Mouse (Mus musculus) thymus, adult 2 months (tissue): ENCODE results near the gene Hrct1.

Experiments used
- CTCF ChIP-seq: fragments of 200-500 bp; IDR thresholded peaks from 2 replicates; pipeline ENCODE4 v1.5.1; 2012; ENCODE audit warnings: mild to moderate bottlenecking, control low read depth, low read length, moderate library complexity, borderline replicate concordance; ENCODE audit not compliant: control insufficient read depth, poor library complexity, insufficient read depth; ENCODE audit errors: extremely low read depth
- POLR2A ChIP-seq: fragments of 200-500 bp; IDR thresholded peaks from 2 replicates; pipeline ENCODE4 v1.6.1; 2012; ENCODE audit warnings: mild to moderate bottlenecking, low read length, control low read depth, moderate library complexity; ENCODE audit not compliant: control insufficient read depth, poor library complexity, insufficient read depth; ENCODE audit errors: extremely low read depth

DNA sequence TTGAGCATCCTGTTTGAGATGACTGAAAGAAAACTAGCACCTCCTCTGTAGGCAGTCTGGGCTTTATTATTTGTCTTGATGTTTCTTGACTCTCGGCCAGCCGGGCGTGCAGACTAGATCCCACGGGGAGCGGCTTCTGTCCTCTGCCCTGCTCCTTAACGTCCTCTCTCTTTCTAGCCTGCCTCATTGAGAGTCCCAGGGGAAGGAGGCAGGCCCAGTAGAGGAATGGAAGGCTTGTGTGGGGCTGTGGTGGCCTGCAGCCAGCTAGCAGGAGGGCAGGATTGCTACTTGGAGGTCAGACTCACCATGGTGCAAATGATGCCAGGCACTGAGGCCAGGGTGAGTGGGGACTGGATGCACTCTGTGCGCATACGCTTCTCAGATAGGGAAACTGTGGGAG lies 23.1 kb upstream of the Hrct1 start:
- TF ChIP-seq CTCF: no peak
- TF ChIP-seq POLR2A: no peak
